Mouse (Mus musculus) small intestine, adult 2 months (tissue): ENCODE measurements around the gene Zdhhc4. TPM values are rescaled to one million over a fixed set of nuclear protein-coding genes. Genes with fewer than 3 reads are reported as not detected.

Experiments used
- H3K27ac ChIP-seq: fragments of 200-500 bp; 2 replicates; pipeline ENCODE4 v1.5.1; 2012; ENCODE audit warnings: low read depth, low read length, control low read depth, inconsistent platforms; ENCODE audit not compliant: insufficient read depth
- H3K27me3 ChIP-seq: fragments of 200-500 bp; 2 replicates; pipeline ENCODE4 v1.6.1; 2012; ENCODE audit warnings: mild to moderate bottlenecking, moderate library complexity, low read length, inconsistent platforms; ENCODE audit not compliant: control insufficient read depth, insufficient read depth
- H3K36me3 ChIP-seq: fragments of 200-500 bp; 2 replicates; pipeline ENCODE4 v1.6.1; 2012; ENCODE audit warnings: mild to moderate bottlenecking, low read length, control low read depth, inconsistent platforms; ENCODE audit not compliant: control insufficient read depth, insufficient read depth
- H3K4me1 ChIP-seq: fragments of 200-500 bp; 2 replicates; pipeline ENCODE4 v1.6.1; 2012; ENCODE audit warnings: low read length, inconsistent platforms, mixed read lengths; ENCODE audit not compliant: control insufficient read depth, insufficient read depth, insufficient read length
- H3K4me3 ChIP-seq: fragments of 200-500 bp; 2 replicates; pipeline ENCODE4 v1.5.1; 2012; ENCODE audit warnings: low read depth, mild to moderate bottlenecking, control low read depth, inconsistent platforms, low read length, moderate library complexity
- CTCF ChIP-seq: fragments of 200-500 bp; IDR thresholded peaks from 2 replicates; pipeline ENCODE4 v1.5.1; 2012; ENCODE audit warnings: low read depth, mild to moderate bottlenecking, control low read depth, inconsistent platforms, low read length, moderate library complexity, mixed read lengths; ENCODE audit not compliant: insufficient replicate concordance, insufficient read length; ENCODE audit errors: extremely low read depth
- POLR2A ChIP-seq: fragments of 200-500 bp; IDR thresholded peaks from 2 replicates; pipeline ENCODE4 v1.6.1; 2012; ENCODE audit warnings: low read depth, mild to moderate bottlenecking, control low read depth, inconsistent platforms, low read length, moderate library complexity
- WGBS: fragments of 180-500 bp; shearing (Covaris S2); methylation state at CpG from one replicate; pipeline ENCODE4 v1.1.7; 2018; 5-methylcytosine and 5-hydroxymethylcytosine counted together
- polyA plus RNA-seq: library from polyadenylated mRNA; depleted of rRNA; stranded (reverse); fragments of >200 nt; gene quantifications from 2 replicates; pipeline ENCODE4 v1.2.3, GENCODE M21; 2012

Zdhhc4 gene
- polyA plus RNA-seq, 1 experiment, result 44.6 TPM

DNA sequence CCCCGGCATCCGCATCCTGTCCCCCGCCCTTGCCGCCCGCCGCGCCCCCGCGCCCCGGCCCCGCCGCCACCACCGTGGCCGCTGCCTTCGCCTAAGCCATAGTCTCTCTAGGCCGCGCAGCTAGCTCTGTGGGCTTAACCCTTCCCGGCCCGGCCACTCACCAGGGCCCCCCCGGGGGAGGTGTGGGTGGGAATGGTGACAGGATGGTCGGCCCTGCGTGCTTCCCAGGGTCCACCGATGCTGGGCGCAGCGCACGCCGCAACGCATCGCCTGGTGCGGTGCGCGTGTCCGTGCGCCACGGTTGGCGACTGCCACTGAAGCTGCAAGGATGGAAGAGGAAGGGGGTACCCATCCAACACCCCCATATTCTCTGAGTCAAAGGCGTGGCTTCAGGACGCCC is 35.7 kb downstream of the Zdhhc4 start, which contains the start of gene Zfp853:
Gene Zfp853 (minus strand): TSS at position 220 of the 400 bp plus-strand sequence.
- H3K36me3 ChIP-seq, result no peaks in the 10 kb centered on the region
- 3% methylated on average over 38 of the region's 38 CpGs for WGBS
- TF ChIP-seq CTCF (no peak), POLR2A (no peak)
- 0 out of 2 replicates have a peak, but pooled peaks cover 3% of the 10 kb centered on the region for H3K4me1 ChIP-seq
- H3K4me3 ChIP-seq, result peak within 1 kb of the TSS; percentile 35; the same call in 1 of the 2 replicates
- peaks cover 17% of the 10 kb centered on the region for H3K27me3 ChIP-seq
- no peak within 1 kb of the TSS for H3K27ac ChIP-seq

GRCm38 (mm10) chr5:143292879-143293278 is 36.2 kb downstream of the Zdhhc4 start:
- TF ChIP-seq CTCF, result no peak
- no peak for TF ChIP-seq POLR2A
- WGBS, result 3% methylated on average over 18 of the region's 19 CpGs
- no peaks in the 10 kb centered on the region for H3K36me3 ChIP-seq
- no peak overlapping the region for H3K27ac ChIP-seq
- H3K4me3 ChIP-seq, result no peak overlapping the region
- peaks cover 22% of the 10 kb centered on the region for H3K27me3 ChIP-seq
- H3K4me1 ChIP-seq, result peaks cover 5% of the 10 kb centered on the region

DNA sequence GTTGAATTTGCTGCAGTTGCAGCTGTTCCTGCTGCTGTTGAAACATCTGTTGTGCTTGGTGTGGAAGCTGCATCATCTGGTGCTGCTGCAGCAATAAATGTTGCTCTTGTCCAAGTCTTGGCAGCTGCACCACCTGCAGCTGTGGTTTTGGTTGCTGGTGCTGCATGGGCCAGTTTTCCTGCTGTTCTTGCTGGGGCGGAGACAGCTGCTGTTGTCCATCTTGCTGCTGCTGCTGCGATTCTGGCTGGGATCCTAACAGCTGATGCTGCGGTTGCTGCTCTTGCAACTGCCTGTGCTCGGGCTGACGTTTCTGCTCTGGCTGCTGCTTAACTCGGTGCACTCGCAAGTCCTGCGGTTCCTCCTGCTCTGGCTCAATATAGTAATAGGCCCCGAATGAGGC is 39.8 kb downstream of the Zdhhc4 start:
- Histone ChIP-seq H3K36me3 (no peaks in the 10 kb centered on the region), H3K27ac (no peak overlapping the region), H3K4me3 (no peak overlapping the region), H3K27me3 (peaks cover 32% of the 10 kb centered on the region), H3K4me1 (peaks cover 9% of the 10 kb centered on the region)
- WGBS, result 76% methylated on average over 9 of the region's 9 CpGs
- TF ChIP-seq CTCF (no peak), POLR2A (no peak)

DNA sequence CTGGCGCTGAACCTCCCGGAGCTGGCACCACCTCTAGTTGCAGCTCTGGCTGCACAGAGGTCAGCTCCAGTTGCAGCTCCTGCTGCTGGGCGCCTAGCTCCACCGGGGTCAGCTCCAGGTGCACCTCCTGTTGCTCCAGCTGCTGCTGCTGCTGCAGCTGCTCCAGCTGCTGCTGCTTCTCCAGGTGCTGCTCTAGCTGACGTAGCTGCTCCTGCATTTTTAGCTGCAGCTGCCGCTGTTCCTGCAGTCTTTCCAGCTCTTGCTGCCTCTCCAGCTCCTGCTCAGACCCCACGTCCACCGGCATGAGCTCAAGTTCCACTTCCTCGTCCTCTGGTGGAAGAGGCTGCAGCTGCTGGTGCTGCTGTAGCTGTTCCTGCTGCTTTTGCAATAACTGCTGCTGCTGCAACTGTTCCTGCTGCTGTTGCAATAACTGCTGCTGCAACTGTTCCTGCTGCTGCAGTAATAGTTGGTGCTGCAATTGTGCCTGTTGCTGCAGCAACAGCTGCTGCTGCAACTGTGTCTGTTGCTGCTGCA is 40.6 kb downstream of the Zdhhc4 start:
- no peak for TF ChIP-seq POLR2A
- no peak for TF ChIP-seq CTCF
- H3K4me1 ChIP-seq, result peaks cover 9% of the 10 kb centered on the region
- no peaks in the 10 kb centered on the region for H3K36me3 ChIP-seq
- peaks cover 28% of the 10 kb centered on the region for H3K27me3 ChIP-seq
- H3K27ac ChIP-seq, result no peak overlapping the region
- peak overlapping the region; percentile 36 for H3K4me3 ChIP-seq
- WGBS, result 11% methylated on average over 9 of the region's 9 CpGs

GRCm38 (mm10) chr5:143287774-143288328 is 41.2 kb downstream of the Zdhhc4 start:
- peaks cover 9% of the 10 kb centered on the region for H3K4me1 ChIP-seq
- TF ChIP-seq CTCF, result no peak
- TF ChIP-seq POLR2A, result no peak
- peak overlapping the region; percentile 36 for H3K4me3 ChIP-seq
- 3% methylated on average over 48 of the region's 48 CpGs for WGBS
- peaks cover 22% of the 10 kb centered on the region for H3K27me3 ChIP-seq
- no peak overlapping the region for H3K27ac ChIP-seq
- no peaks in the 10 kb centered on the region for H3K36me3 ChIP-seq

GRCm38 (mm10) chr5:143284762-143285161 is 44.3 kb downstream of the Zdhhc4 start:
- H3K4me3 ChIP-seq, result no peak overlapping the region
- no peaks in the 10 kb centered on the region for H3K36me3 ChIP-seq
- TF ChIP-seq CTCF, result no peak; the same call in 1 of the 2 replicates
- H3K27me3 ChIP-seq, result peaks cover 17% of the 10 kb centered on the region
- H3K27ac ChIP-seq, result no peak overlapping the region
- WGBS, result 50% methylated on average over 6 of the region's 6 CpGs
- H3K4me1 ChIP-seq, result peaks cover 9% of the 10 kb centered on the region

DNA sequence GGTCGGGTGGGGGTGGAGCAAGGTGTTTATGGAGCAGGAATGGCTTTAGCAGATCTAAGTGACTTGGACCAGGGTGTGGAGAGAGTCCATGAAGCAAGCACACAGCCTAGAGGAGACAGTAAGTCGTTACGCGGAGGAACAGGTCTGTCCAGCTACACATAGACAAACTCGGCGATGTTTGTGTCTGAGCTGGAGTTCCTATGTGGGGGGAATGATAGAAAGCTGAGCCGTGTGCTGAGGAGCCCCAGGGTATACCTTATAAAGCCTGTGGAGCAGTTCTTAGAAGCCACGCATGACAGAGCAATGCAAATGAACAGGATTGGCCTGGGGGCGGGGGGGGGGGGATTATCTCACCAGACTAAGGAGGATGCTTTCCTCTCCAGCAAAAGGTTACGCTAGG is 49.8 kb downstream of the Zdhhc4 start:
- no peak for TF ChIP-seq CTCF
- TF ChIP-seq POLR2A, result no peak
- Histone ChIP-seq H3K4me1 (no peaks in the 10 kb centered on the region), H3K27ac (no peak overlapping the region), H3K27me3 (peaks cover 4% of the 10 kb centered on the region), H3K4me3 (no peak overlapping the region), H3K36me3 (no peaks in the 10 kb centered on the region)
- 36% methylated on average over 10 of the region's 10 CpGs for WGBS
